Mouse (Mus musculus): ENCODE data around the gene Stox1. TPM values are rescaled to one million over a fixed set of nuclear protein-coding genes. Genes with fewer than 3 reads are reported as not detected.

Stox1 gene
- total RNA-seq, 2 experiments from 2014 or later, result 0.49 to 0.68 TPM

GRCm38 (mm10) chr10:62664963-62665590, 60.9 kb downstream of the Stox1 start:
- peak; percentile 53 for DNase-seq

GRCm38 (mm10) chr10:62664171-62664570, 61.8 kb downstream of the Stox1 start:
- no peak for DNase-seq

DNA sequence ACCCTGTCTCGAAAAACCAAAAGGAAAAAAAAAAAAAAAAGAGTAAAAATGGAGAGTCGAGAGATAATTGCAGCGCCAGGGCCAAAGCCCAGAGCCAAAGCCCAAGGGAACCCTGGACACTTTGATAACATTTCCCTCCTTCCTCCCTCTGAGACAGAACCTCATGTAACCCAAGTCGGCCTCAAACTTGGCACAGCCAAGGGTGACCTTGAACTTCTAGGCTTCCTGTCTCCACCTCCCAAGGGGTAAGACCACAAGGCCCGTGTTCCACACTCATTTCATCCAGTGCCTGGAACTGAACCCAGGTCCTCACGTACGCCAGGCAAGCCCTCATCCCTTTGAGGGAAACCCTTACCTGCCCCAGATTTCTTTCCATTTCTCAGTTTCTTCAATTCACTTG, 69.2 kb downstream of the Stox1 start:
- DNase-seq, result no peak

- DNase-seq, result no peak
These were observed 74.0 kb downstream of the Stox1 start for GRCm38 (mm10) chr10:62651961-62652360.

DNA sequence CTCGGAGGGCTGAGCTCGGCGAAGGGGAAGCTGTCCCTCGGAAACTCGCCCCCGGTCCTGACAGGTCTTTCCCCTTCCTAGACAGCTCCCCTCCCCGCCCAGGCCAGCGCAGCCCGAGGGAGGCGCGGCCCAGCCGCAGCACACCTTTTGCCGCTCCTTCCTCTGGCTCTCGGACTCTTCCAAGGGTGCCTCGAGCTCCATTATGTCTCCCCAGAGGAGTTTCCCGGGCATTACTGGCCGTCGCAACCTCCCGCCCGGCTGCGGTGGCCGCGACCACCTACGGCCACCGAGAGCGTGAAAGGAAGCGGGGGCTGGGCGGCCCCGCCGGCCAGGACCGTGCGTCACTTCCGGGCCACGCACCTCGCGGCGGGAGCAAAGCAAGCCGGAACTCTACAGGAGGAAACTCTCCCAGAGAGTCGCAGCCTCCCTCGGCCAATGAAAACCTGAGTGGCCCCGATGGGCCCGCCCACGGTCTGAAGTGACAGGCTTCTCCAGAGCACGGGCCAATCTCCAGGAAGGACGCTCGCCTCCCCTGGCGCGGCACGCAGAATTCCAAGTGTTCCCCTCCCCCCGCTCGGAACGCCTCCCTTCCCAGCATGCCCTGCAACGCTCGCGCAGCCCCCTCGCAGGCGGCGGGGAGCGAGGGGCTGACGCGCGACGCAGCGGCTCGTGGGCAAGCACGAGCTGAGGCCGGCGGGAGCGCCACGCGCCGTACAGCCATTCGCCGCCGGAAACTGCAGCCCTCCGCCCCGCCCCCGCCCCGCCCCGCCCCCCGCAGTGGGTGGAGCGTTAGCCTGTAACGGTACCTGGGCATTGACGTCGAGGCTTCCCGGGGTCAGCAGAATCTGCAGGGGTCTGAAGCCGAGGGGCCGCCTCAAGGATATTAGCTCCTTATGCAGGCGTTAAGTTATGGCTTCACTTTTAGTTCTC, 74.8 kb downstream of the Stox1 start, which contains the start of gene Ddx50:
TSS of gene Ddx50 (minus strand) at position 338 of the 930 bp plus-strand sequence.
- DNase-seq, result peak; percentile 98

- no peak for DNase-seq
These were observed 75.6 kb downstream of the Stox1 start for GRCm38 (mm10) chr10:62650358-62650782.

Small RNAs within 50 kb of the gene (microRNA-seq; reads per million reads assigned to microRNA genes)
- gene Mir7215, result 0 reads per million in 2 experiments

Other genes starting within 250 kb of the Stox1 start
- gene Vps26a, start 239.3 kb downstream of the Stox1 start, total RNA-seq (2021), result 10 to 100 TPM; 29.1 to 30.1 TPM
- 10 to 100 TPM; 11.2 to 17.2 TPM for gene Srgn, start 198.7 kb downstream of the Stox1 start, total RNA-seq (2021)
- gene Kif1bp, start 147.7 kb downstream of the Stox1 start, total RNA-seq (2021), result 10 to 100 TPM; 20.9 to 23.5 TPM
- 10 to 100 TPM; 32.1 to 37.8 TPM for gene Ddx21, start 123.8 kb downstream of the Stox1 start, total RNA-seq (2021)
- 10 to 100 TPM; 69.5 to 75.6 TPM for gene Ddx50, start 74.9 kb downstream of the Stox1 start, total RNA-seq (2021)
- gene Ccar1, start 66.2 kb upstream of the Stox1 start, total RNA-seq (2021), result 10 to 100 TPM; 38.6 to 52.3 TPM
- gene Tet1, start 182.9 kb upstream of the Stox1 start, total RNA-seq (2021), result 10 to 100 TPM; 15.3 to 26.2 TPM
- gene Slc25a16, start 194.5 kb upstream of the Stox1 start, total RNA-seq (2021), result 10 to 100 TPM; 19.8 to 22.0 TPM
- 1 to 10 TPM; 1.9 to 3.4 TPM for gene Dna2, start 220.9 kb upstream of the Stox1 start, total RNA-seq (2021)